Mouse (Mus musculus) forebrain, embryonic 16.5 days (tissue): ENCODE data around the gene Rasl10a. TPM values are rescaled to one million over a fixed set of nuclear protein-coding genes. Genes with fewer than 3 reads are reported as not detected.

Source experiments
- ATAC-seq: fragments of 200-750 bp; cut with Nextera tagmentation; 2 replicates; pipeline ENCODE4 v1.8.0; 2017; ENCODE audit warnings: mild to moderate bottlenecking, moderate library complexity
- H3K27ac ChIP-seq: fragments of 300-500 bp; sonication (generic); 2 replicates; pipeline ENCODE4 v1.5.1; 2014; ENCODE audit warnings: low read length, control low read depth
- H3K27me3 ChIP-seq: fragments of 300-500 bp; sonication (generic); replicated peaks from 2 replicates; pipeline ENCODE4 v1.6.1; 2014; ENCODE audit warnings: low read length; ENCODE audit not compliant: control insufficient read depth, insufficient read depth
- H3K36me3 ChIP-seq: fragments of 300-500 bp; sonication (generic); 2 replicates; pipeline ENCODE4 v1.6.1; 2014; ENCODE audit not compliant: control insufficient read depth, insufficient read depth
- H3K4me1 ChIP-seq: fragments of 300-500 bp; sonication (generic); replicated peaks from 2 replicates; pipeline ENCODE4 v1.6.1; 2014; ENCODE audit warnings: low read length; ENCODE audit not compliant: control insufficient read depth, insufficient read depth
- H3K4me2 ChIP-seq: fragments of 300-500 bp; sonication (generic); 2 replicates; pipeline ENCODE4 v1.6.1; 2014; ENCODE audit warnings: mild to moderate bottlenecking, low read length, control low read depth
- H3K4me3 ChIP-seq: fragments of 300-500 bp; sonication (generic); replicated peaks from 2 replicates; pipeline ENCODE4 v1.5.1; 2014; ENCODE audit warnings: mild to moderate bottlenecking, low read length, control low read depth
- H3K9ac ChIP-seq: fragments of 300-500 bp; sonication (generic); replicated peaks from 2 replicates; pipeline ENCODE4 v1.6.1; 2014; ENCODE audit warnings: low read depth, low read length, control low read depth
- H3K9me3 ChIP-seq: fragments of 300-500 bp; sonication (generic); 2 replicates; pipeline ENCODE4 v1.6.1; 2016; ENCODE audit warnings: low read length; ENCODE audit not compliant: control insufficient read depth
- WGBS: fragments of 180-500 bp; shearing (Covaris S2); extraction: QIAGEN DNeasy Blood & Tissue Kit; methylation state at CpG from one replicate; pipeline ENCODE4 v1.1.7; 2014; 5-methylcytosine and 5-hydroxymethylcytosine counted together
- microRNA-seq: library from miRNA; unstranded; fragments of <30 nt; microRNA quantifications from one replicate; pipeline ENCODE4, GENCODE M21; 2017
- polyA plus RNA-seq: library from polyadenylated mRNA; unstranded; fragments of >200 nt; fragmentation: Nextera tagmentation; extraction: Ambion mirVana; gene quantifications from 2 replicates; pipeline ENCODE4 v1.2.1, GENCODE M21; 2015

The Rasl10a gene
- polyA plus RNA-seq, 1 experiment from 2014 or later, result 0.76 TPM

GRCm38 (mm10) chr11:5103986-5104509 is 46.1 kb downstream of the Rasl10a start:
- WGBS, result 96% methylated on average over 4 of the region's 4 CpGs
- Histone ChIP-seq H3K4me2 (no peak overlapping the region), H3K9ac (no peak overlapping the region), H3K9me3 (no peaks in the 10 kb centered on the region), H3K27ac (no peak overlapping the region), H3K4me1 (peaks cover 10% of the 10 kb centered on the region), H3K27me3 (no peaks in the 10 kb centered on the region), H3K36me3 (no peaks in the 10 kb centered on the region), H3K4me3 (no peak overlapping the region)
- ATAC-seq, result no peak

GRCm38 (mm10) chr11:5109441-5109840 is 51.5 kb downstream of the Rasl10a start:
- Histone ChIP-seq H3K4me3 (no peak overlapping the region), H3K36me3 (no peaks in the 10 kb centered on the region), H3K9ac (no peak overlapping the region), H3K4me1 (no peaks in the 10 kb centered on the region), H3K4me2 (no peak overlapping the region), H3K27ac (no peak overlapping the region), H3K9me3 (no peaks in the 10 kb centered on the region), H3K27me3 (no peaks in the 10 kb centered on the region)
- WGBS, result 69% methylated on average over 8 of the region's 8 CpGs
- no peak for ATAC-seq

Small RNAs within 50 kb of the gene (microRNA-seq; reads per million reads assigned to microRNA genes)
- not detected for gene Gm47296

Other genes starting within 250 kb of the Rasl10a start
- gene Nf2, start 208.6 kb upstream of the Rasl10a start, polyA plus RNA-seq, result 72.9 and 76.7 TPM in 2 replicates
- gene Nipsnap1, start 184.2 kb upstream of the Rasl10a start, polyA plus RNA-seq, result 126 and 147 TPM in 2 replicates
- 66.6 and 73.6 TPM in 2 replicates for gene Thoc5, start 162.8 kb upstream of the Rasl10a start, polyA plus RNA-seq
- gene Nefh, start 110.1 kb upstream of the Rasl10a start, polyA plus RNA-seq, result 0.94 and 1.1 TPM in 2 replicates
- gene Ap1b1, start 71.3 kb upstream of the Rasl10a start, polyA plus RNA-seq, result 90.6 and 92.1 TPM in 2 replicates
- gene Gas2l1, start 7.2 kb downstream of the Rasl10a start, polyA plus RNA-seq, result 17.2 and 18.4 TPM in 2 replicates
- 25.1 and 33.0 TPM in 2 replicates for gene Rhbdd3, start 40.8 kb downstream of the Rasl10a start, polyA plus RNA-seq
- gene Ewsr1, start 41.1 kb downstream of the Rasl10a start, polyA plus RNA-seq, result 809 and 814 TPM in 2 replicates
- 22.4 and 27.3 TPM in 2 replicates for gene Emid1, start 94.1 kb downstream of the Rasl10a start, polyA plus RNA-seq
- gene Kremen1, start 203.4 kb downstream of the Rasl10a start, polyA plus RNA-seq, result 4.7 and 6.3 TPM in 2 replicates